Mouse (Mus musculus) liver, embryonic 15.5 days (tissue): ENCODE measurements around the gene Usp35. TPM values are rescaled to one million over a fixed set of nuclear protein-coding genes. Genes with fewer than 3 reads are reported as not detected.

Source experiments
- polyA plus RNA-seq: library from polyadenylated mRNA; unstranded; fragments of >200 nt; fragmentation: Nextera tagmentation; extraction: Ambion mirVana; gene quantifications from 2 replicates; pipeline ENCODE4 v1.2.1, GENCODE M21; 2015

Gene Usp35
- polyA plus RNA-seq, 1 experiment from 2014 or later, result 0.07 TPM

Other genes starting within 250 kb of the Usp35 start
- gene Kctd21, start 307 bp upstream of the Usp35 start, polyA plus RNA-seq, result 1.2 TPM in 2 replicates
- gene Alg8, start 39.6 kb upstream of the Usp35 start, polyA plus RNA-seq, result 31.0 and 31.8 TPM in 2 replicates
- 132 and 164 TPM in 2 replicates for gene Ndufc2, start 68.0 kb upstream of the Usp35 start, polyA plus RNA-seq
- 0.32 and 0.68 TPM in 2 replicates for gene Thrsp, start 85.7 kb upstream of the Usp35 start, polyA plus RNA-seq
- gene Kctd14, start 119.3 kb upstream of the Usp35 start, polyA plus RNA-seq, result 9.3 and 12.0 TPM in 2 replicates
- 18.4 and 19.8 TPM in 2 replicates for gene Ints4, start 148.9 kb upstream of the Usp35 start, polyA plus RNA-seq
- gene Aamdc, start 247.5 kb upstream of the Usp35 start, polyA plus RNA-seq, result 16.2 and 16.6 TPM in 2 replicates
- 5.2 and 6.6 TPM in 2 replicates for gene Rsf1, start 247.9 kb upstream of the Usp35 start, polyA plus RNA-seq